Mouse (Mus musculus): ENCODE data around the gene Clec11a.

DNA sequence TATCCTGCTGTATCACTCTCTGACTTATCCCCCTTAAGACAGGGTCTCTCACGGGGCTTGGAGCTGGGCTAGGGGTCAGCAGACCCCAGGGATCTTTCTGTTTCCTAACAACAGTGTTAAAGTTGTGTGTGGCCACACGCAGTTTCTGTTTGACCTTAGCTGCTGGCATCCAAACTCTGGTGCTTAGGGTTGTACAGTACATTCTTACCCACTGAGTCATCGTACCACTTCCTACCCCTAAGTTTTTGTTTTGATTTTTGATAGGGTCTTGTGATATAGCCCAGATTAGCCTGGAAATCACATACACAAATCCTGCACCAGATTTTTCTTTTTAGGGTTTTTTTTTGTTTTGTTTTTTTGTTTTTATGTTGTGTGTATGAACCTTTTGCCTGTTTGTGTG, 25.6 kb upstream of the Clec11a start:
- TF ChIP-seq CTCF (IDR thresholded peaks at IDR 0.05; ENCODE audit: low read depth) (no peak), EP300 (IDR thresholded peaks at IDR 0.05; ENCODE audit: low read depth) (no peak)

All from liver, embryonic 14.5 days (tissue).